Mouse (Mus musculus) urinary bladder, postnatal 0 days (tissue): ENCODE results near the gene Trappc2l. TPM values are rescaled to one million over a fixed set of nuclear protein-coding genes. Genes with fewer than 3 reads are reported as not detected.

Source experiments
- microRNA-seq: library from miRNA; unstranded; fragments of <30 nt; microRNA quantifications from one replicate; pipeline ENCODE4, GENCODE M21; 2016
- polyA plus RNA-seq: library from polyadenylated mRNA; unstranded; fragments of >200 nt; fragmentation: Nextera tagmentation; extraction: Ambion mirVana; gene quantifications from 2 replicates; pipeline ENCODE4 v1.2.1, GENCODE M21; 2015

The Trappc2l gene
- 54.7 and 74.0 TPM in 2 replicates for polyA plus RNA-seq

GRCm38 (mm10) chr8:122611295-122612133 lies at the start of gene Trappc2l, which contains the start of gene Galns:
Gene Trappc2l (plus strand): TSS chr8:122611640.
Gene Galns (minus strand): TSS chr8:122611463.

GRCm38 (mm10) chr8:122567361-122568108 lies 43.9 kb upstream of the Trappc2l start, which contains the start of gene Cdt1:
Gene Cdt1 (plus strand): TSS chr8:122568015.

GRCm38 (mm10) chr8:122576648-122577022 lies 34.8 kb upstream of the Trappc2l start, which contains the start of gene Aprt:
Gene Aprt (minus strand): TSS chr8:122576909.

GRCm38 (mm10) chr8:122622727-122623126 lies 11.3 kb downstream of the Trappc2l start, which contains the start of gene Pabpn1l:
Gene Pabpn1l (minus strand): TSS chr8:122622739.

Small RNA genes lying within 50 kb of the gene (microRNA-seq; reads per million reads assigned to microRNA genes)
- gene Mir6396, result not detected

Other genes with a start within 250 kb of the Trappc2l start
- gene Zc3h18, start 235.0 kb upstream of the Trappc2l start, polyA plus RNA-seq, result 20.6 and 24.5 TPM in 2 replicates
- not detected in 2 replicates for gene Il17c, start 189.6 kb upstream of the Trappc2l start, polyA plus RNA-seq
- 202 and 293 TPM in 2 replicates for gene Cyba, start 178.7 kb upstream of the Trappc2l start, polyA plus RNA-seq
- 32.1 and 54.5 TPM in 2 replicates for gene Mvd, start 168.2 kb upstream of the Trappc2l start, polyA plus RNA-seq
- 1.0 and 1.3 TPM in 2 replicates for gene Snai3, start 150.9 kb upstream of the Trappc2l start, polyA plus RNA-seq
- 34.0 and 36.3 TPM in 2 replicates for gene Rnf166, start 135.6 kb upstream of the Trappc2l start, polyA plus RNA-seq
- 27.9 and 35.3 TPM in 2 replicates for gene Ctu2, start 135.5 kb upstream of the Trappc2l start, polyA plus RNA-seq
- 14.6 and 15.6 TPM in 2 replicates for gene Piezo1, start 60.3 kb upstream of the Trappc2l start, polyA plus RNA-seq
- gene Cdt1, start 43.6 kb upstream of the Trappc2l start, polyA plus RNA-seq, result 11.5 and 13.2 TPM in 2 replicates
- gene Aprt, start 34.7 kb upstream of the Trappc2l start, polyA plus RNA-seq, result 191 and 265 TPM in 2 replicates
- 14.7 and 16.4 TPM in 2 replicates for gene Galns, start 177 bp upstream of the Trappc2l start, polyA plus RNA-seq
- gene Pabpn1l, start 11.1 kb downstream of the Trappc2l start, polyA plus RNA-seq, result not detected in 2 replicates
- gene Cbfa2t3, start 87.5 kb downstream of the Trappc2l start, polyA plus RNA-seq, result 1.8 TPM in 2 replicates
- 8.2 and 10.2 TPM in 2 replicates for gene Acsf3, start 163.8 kb downstream of the Trappc2l start, polyA plus RNA-seq
- 0.04 and 0.06 TPM in 2 replicates for gene Cdh15, start 236.3 kb downstream of the Trappc2l start, polyA plus RNA-seq